Mouse (Mus musculus): ENCODE results near the gene Mrrf.

DNA sequence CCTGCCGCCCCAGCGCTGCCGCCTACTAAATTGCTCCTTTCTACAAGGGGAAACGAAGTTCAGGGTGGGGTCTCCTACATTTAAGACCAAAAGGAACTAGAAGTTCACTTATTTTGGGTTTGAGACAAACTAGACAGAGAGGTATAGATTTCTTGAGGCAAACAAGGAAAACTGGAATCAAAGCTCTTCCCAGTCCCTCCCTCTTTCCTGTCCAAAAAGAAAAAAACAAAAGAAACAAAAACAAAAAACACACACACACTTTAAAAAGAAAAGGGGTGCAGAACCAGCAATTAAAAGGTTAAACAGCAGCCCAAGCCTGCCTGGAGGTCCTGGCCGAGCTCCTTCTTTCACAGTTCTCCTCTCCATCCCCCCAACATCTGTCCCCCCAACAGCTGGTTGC is 38.2 kb upstream of the Mrrf start:
- no peak for TF ChIP-seq CTCF (IDR thresholded peaks at IDR 0.05; ENCODE audit: borderline replicate concordance, extremely low read depth, insufficient read depth, insufficient read length)
- TF ChIP-seq POLR2A (IDR thresholded peaks at IDR 0.05; ENCODE audit: borderline replicate concordance, extremely low read depth, insufficient read depth, insufficient read length, poor library complexity, severe bottlenecking) = no peak
